Mouse (Mus musculus) hindbrain, embryonic 16.5 days (tissue): Measurements from ENCODE around the gene L1td1. TPM values are rescaled to one million over a fixed set of nuclear protein-coding genes. Genes with fewer than 3 reads are reported as not detected.

ENCODE experiments used
- ATAC-seq: fragments of 200-750 bp; cut with Nextera tagmentation; 2 replicates; pipeline ENCODE4 v1.8.0; 2017; ENCODE audit warnings: moderate TSS enrichment, moderate library complexity
- H3K27ac ChIP-seq: fragments of 300-500 bp; sonication (generic); 2 replicates; pipeline ENCODE4 v1.5.1; 2014; ENCODE audit warnings: low read depth, mild to moderate bottlenecking, control low read depth, low read length, moderate library complexity
- H3K27me3 ChIP-seq: fragments of 300-500 bp; sonication (generic); replicated peaks from 2 replicates; pipeline ENCODE4 v1.6.1; 2014; ENCODE audit warnings: low read length; ENCODE audit not compliant: control insufficient read depth, insufficient read depth
- H3K36me3 ChIP-seq: fragments of 300-500 bp; sonication (generic); 2 replicates; pipeline ENCODE4 v1.6.1; 2014; ENCODE audit warnings: mild to moderate bottlenecking, low read length, moderate library complexity, mixed read lengths; ENCODE audit not compliant: control insufficient read depth, insufficient read depth
- H3K4me1 ChIP-seq: fragments of 300-500 bp; sonication (generic); 2 replicates; pipeline ENCODE4 v1.6.1; 2014; ENCODE audit warnings: low read depth, low read length; ENCODE audit not compliant: control insufficient read depth, insufficient read depth
- H3K4me2 ChIP-seq: fragments of 300-500 bp; sonication (generic); 2 replicates; pipeline ENCODE4 v1.6.1; 2014; ENCODE audit warnings: mild to moderate bottlenecking, low read length, control low read depth, moderate library complexity
- H3K4me3 ChIP-seq: fragments of 300-500 bp; sonication (generic); 2 replicates; pipeline ENCODE4 v1.5.1; 2014; ENCODE audit warnings: mild to moderate bottlenecking, low read length, control low read depth, moderate library complexity
- H3K9ac ChIP-seq: fragments of 300-500 bp; sonication (generic); 2 replicates; pipeline ENCODE4 v1.6.1; 2014; ENCODE audit warnings: low read depth, mild to moderate bottlenecking, control low read depth, low read length, moderate library complexity
- H3K9me3 ChIP-seq: fragments of 300-500 bp; sonication (generic); 2 replicates; pipeline ENCODE4 v1.6.1; 2014; ENCODE audit warnings: mild to moderate bottlenecking, low read length, moderate library complexity; ENCODE audit not compliant: control insufficient read depth
- WGBS: fragments of 180-500 bp; shearing (Covaris S2); extraction: QIAGEN DNeasy Blood & Tissue Kit; methylation state at CpG from one replicate; pipeline ENCODE4 v1.1.7; 2014; 5-methylcytosine and 5-hydroxymethylcytosine counted together
- polyA plus RNA-seq: library from polyadenylated mRNA; unstranded; fragments of >200 nt; fragmentation: Nextera tagmentation; extraction: Ambion mirVana; gene quantifications from 2 replicates; pipeline ENCODE4 v1.2.1, GENCODE M21; 2015

The L1td1 gene
- polyA plus RNA-seq, 1 experiment from 2014 or later, result not detected

- 4% methylated on average over 21 of the region's 21 CpGs for WGBS
- peak overlapping the region; percentile 49 for H3K4me2 ChIP-seq
- no peaks in the 10 kb centered on the region for H3K9me3 ChIP-seq
- no peak overlapping the region; the same call in 1 of the 2 replicates for H3K4me3 ChIP-seq
- peaks cover 10% of the 10 kb centered on the region for H3K27me3 ChIP-seq
- no peak overlapping the region for H3K27ac ChIP-seq
- ATAC-seq, result no peak
- no peak overlapping the region for H3K9ac ChIP-seq
- H3K4me1 ChIP-seq, result peaks cover 9% of the 10 kb centered on the region
- H3K36me3 ChIP-seq, result no peaks in the 10 kb centered on the region
These were observed 893 bp downstream of the L1td1 start for GRCm38 (mm10) chr4:98727295-98727958.

GRCm38 (mm10) chr4:98727959-98728347 is 1.4 kb downstream of the L1td1 start:
- H3K27ac ChIP-seq, result no peak overlapping the region
- H3K36me3 ChIP-seq, result no peaks in the 10 kb centered on the region
- peak overlapping the region; percentile 49 for H3K4me2 ChIP-seq
- WGBS, result 3% methylated on average over 10 of the region's 10 CpGs
- H3K9ac ChIP-seq, result no peak overlapping the region
- peak overlapping the region; percentile 17 for H3K4me3 ChIP-seq
- no peak; the same call in 1 of the 2 replicates for ATAC-seq
- peaks cover 10% of the 10 kb centered on the region for H3K27me3 ChIP-seq
- no peaks in the 10 kb centered on the region for H3K9me3 ChIP-seq
- peaks cover 9% of the 10 kb centered on the region for H3K4me1 ChIP-seq

GRCm38 (mm10) chr4:98728716-98729115 is 2.2 kb downstream of the L1td1 start:
- WGBS, result 53% methylated on average over 7 of the region's 7 CpGs
- H3K27me3 ChIP-seq, result peaks cover 10% of the 10 kb centered on the region
- no peak overlapping the region for H3K9ac ChIP-seq
- no peak for ATAC-seq
- H3K4me3 ChIP-seq, result no peak overlapping the region
- H3K9me3 ChIP-seq, result no peaks in the 10 kb centered on the region
- H3K4me1 ChIP-seq, result peaks cover 9% of the 10 kb centered on the region
- H3K4me2 ChIP-seq, result no peak overlapping the region
- H3K27ac ChIP-seq, result no peak overlapping the region
- H3K36me3 ChIP-seq, result no peaks in the 10 kb centered on the region

- ATAC-seq, result no peak
- H3K9ac ChIP-seq, result no peak overlapping the region
- 91% methylated on average over 16 of the region's 16 CpGs for WGBS
These were observed 7.1 kb downstream of the L1td1 start for GRCm38 (mm10) chr4:98733660-98734059.

GRCm38 (mm10) chr4:98739753-98740152 is 13.2 kb downstream of the L1td1 start:
- Histone ChIP-seq H3K9me3 (no peaks in the 10 kb centered on the region), H3K27me3 (no peaks in the 10 kb centered on the region), H3K4me3 (no peak overlapping the region), H3K27ac (no peak overlapping the region), H3K36me3 (no peaks in the 10 kb centered on the region), H3K9ac (no peak overlapping the region), H3K4me1 (no peaks in the 10 kb centered on the region), H3K4me2 (no peak overlapping the region)
- peak; percentile 48; the same call in 1 of the 2 replicates for ATAC-seq
- WGBS, result 33% methylated on average over 2 of the region's 2 CpGs

More at GRCm38 (mm10) chr4:98733660-98734059, 7.1 kb downstream of the L1td1 start:
- Histone ChIP-seq H3K27me3 (peaks cover 2% of the 10 kb centered on the region), H3K9me3 (no peaks in the 10 kb centered on the region), H3K27ac (no peak overlapping the region), H3K4me3 (no peak overlapping the region), H3K4me2 (no peak overlapping the region), H3K36me3 (no peaks in the 10 kb centered on the region), H3K4me1 (no peaks in the 10 kb centered on the region)

- no peaks in the 10 kb centered on the region for H3K27me3 ChIP-seq
- no peaks in the 10 kb centered on the region for H3K9me3 ChIP-seq
- no peak overlapping the region for H3K27ac ChIP-seq
- no peaks in the 10 kb centered on the region for H3K4me1 ChIP-seq
- H3K9ac ChIP-seq, result no peak overlapping the region
- no peak for ATAC-seq
- no peak overlapping the region for H3K4me3 ChIP-seq
- no peak overlapping the region for H3K4me2 ChIP-seq
- H3K36me3 ChIP-seq, result no peaks in the 10 kb centered on the region
- 66% methylated on average over 3 of the region's 3 CpGs for WGBS
These were observed 16.8 kb downstream of the L1td1 start for GRCm38 (mm10) chr4:98743209-98743905.

GRCm38 (mm10) chr4:98743906-98744210 is 17.3 kb downstream of the L1td1 start:
- no peaks in the 10 kb centered on the region for H3K4me1 ChIP-seq
- no peaks in the 10 kb centered on the region for H3K27me3 ChIP-seq
- no peak overlapping the region for H3K27ac ChIP-seq
- H3K4me2 ChIP-seq, result no peak overlapping the region
- H3K36me3 ChIP-seq, result no peaks in the 10 kb centered on the region
- ATAC-seq, result no peak
- H3K9me3 ChIP-seq, result no peaks in the 10 kb centered on the region
- H3K9ac ChIP-seq, result no peak overlapping the region
- 24% methylated on average over 7 of the region's 7 CpGs for WGBS
- no peak overlapping the region for H3K4me3 ChIP-seq

GRCm38 (mm10) chr4:98754456-98754855 is 27.9 kb downstream of the L1td1 start:
- Histone ChIP-seq H3K4me3 (no peak overlapping the region), H3K9me3 (no peaks in the 10 kb centered on the region), H3K27ac (no peak overlapping the region), H3K9ac (no peak overlapping the region), H3K27me3 (no peaks in the 10 kb centered on the region), H3K4me1 (peaks cover 9% of the 10 kb centered on the region), H3K4me2 (no peak overlapping the region), H3K36me3 (no peaks in the 10 kb centered on the region)
- WGBS, result 69% methylated on average over 4 of the region's 4 CpGs
- no peak for ATAC-seq

- WGBS, result 21% methylated on average over 11 of the region's 11 CpGs
- Histone ChIP-seq H3K4me2 (no peak overlapping the region), H3K27me3 (no peaks in the 10 kb centered on the region), H3K4me3 (no peak overlapping the region), H3K9me3 (no peaks in the 10 kb centered on the region), H3K36me3 (no peaks in the 10 kb centered on the region), H3K4me1 (peaks cover 9% of the 10 kb centered on the region), H3K9ac (peak overlapping the region; percentile 11; the same call in 1 of the 2 replicates), H3K27ac (no peak overlapping the region)
- no peak for ATAC-seq
These were observed 29.6 kb downstream of the L1td1 start for GRCm38 (mm10) chr4:98756141-98756540.
